Mouse (Mus musculus) bone marrow, adult 2 months (tissue): ENCODE data around the gene Cnr1.

Experiments
- CTCF ChIP-seq: fragments of 200-500 bp; IDR thresholded peaks from 2 replicates; pipeline ENCODE4 v1.5.1; 2011; ENCODE audit warnings: low read length, control low read depth; ENCODE audit not compliant: control insufficient read depth, insufficient read depth
- POLR2A ChIP-seq: fragments of 200-500 bp; IDR thresholded peaks from 2 replicates; pipeline ENCODE4 v1.6.1; 2011; ENCODE audit warnings: low read depth, mild to moderate bottlenecking, control low read depth, low read length, borderline replicate concordance; ENCODE audit not compliant: control insufficient read depth

DNA sequence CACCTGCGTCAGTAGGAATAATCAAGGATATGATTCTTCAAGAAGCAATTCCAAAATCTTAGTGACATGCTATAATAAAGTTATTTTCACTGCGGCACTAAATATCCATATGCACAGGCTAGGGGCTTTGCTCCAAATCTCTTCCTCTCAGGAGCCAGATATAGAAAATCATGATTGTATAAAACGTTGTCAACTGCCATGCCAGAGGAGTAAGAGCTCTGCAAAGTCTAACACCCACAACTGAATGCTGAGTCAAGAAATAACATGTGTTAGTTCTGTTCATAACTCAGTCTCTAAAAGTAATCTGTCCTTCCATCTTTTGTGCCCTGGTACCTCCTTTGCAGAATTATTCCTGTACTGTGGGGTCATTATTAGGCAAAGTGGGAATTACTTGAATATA lies 44.4 kb upstream of the Cnr1 start:
- no peak for TF ChIP-seq CTCF
- no peak for TF ChIP-seq POLR2A
